Mouse (Mus musculus): ENCODE results near the gene 2410002F23Rik. TPM values are rescaled to one million over a fixed set of nuclear protein-coding genes. Genes with fewer than 3 reads are reported as not detected.
"Not testable (repeated sequence)": the region's sequence is repeated elsewhere in the genome, so short reads cannot be mapped to it uniquely, and the experiment has no call there.

Gene 2410002F23Rik
- 59.5 and 86.8 TPM in 2 replicates for polyA plus RNA-seq (2015; fragmentation: Nextera tagmentation; extraction: Ambion mirVana)

DNA sequence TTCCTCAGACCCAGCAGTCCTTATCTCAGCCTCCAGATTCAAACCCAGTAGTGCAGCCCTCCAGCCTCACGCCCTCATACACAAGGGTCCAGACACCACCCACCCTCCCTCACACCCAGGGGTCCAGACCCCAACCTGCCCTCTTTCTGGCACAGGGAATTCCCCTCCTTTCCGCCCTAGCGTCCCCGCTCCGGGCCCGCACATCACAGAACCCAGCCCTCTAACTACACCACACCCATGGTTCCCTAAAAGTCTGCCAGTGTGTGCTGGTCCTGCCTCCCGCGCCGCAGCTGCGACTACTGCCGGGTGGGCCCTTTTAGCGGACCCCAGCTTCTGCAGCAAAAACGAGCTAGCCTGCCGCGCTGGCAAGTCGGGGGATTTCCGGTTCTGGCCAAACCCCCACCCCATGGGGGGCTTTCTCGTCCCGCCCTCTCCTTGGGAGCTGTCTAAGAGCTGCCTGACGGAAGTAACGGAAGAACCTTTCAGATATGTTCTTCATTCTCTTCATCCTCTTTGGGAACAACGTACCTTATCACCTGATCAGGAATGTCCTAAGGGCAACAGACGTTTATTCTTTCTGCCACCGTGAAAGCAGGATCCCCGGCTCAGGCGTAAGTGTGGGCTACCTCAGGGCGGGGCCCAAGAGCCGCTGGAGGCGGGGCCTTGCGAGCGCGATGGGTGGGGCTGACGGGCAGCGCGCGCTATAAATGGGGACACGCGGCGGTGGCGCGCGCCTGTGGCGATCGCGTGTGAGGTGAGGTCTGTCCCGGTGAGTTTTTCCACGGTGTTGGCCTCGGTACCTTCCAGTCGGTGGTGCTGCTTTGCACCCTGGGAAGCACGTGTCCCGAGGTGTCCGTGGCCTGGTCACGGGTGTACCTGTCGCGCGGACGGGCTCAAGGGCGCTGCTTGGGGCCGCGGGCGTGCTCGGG is at the start of gene 2410002F23Rik, which contains the start of gene 1700028J19Rik:
Gene 2410002F23Rik, plus strand, starts transcription at position 668 of the 929 bp plus-strand sequence.
Gene 1700028J19Rik, minus strand, starts transcription at position 641 of the 929 bp plus-strand sequence.
- H3K27me3 ChIP-seq: no peaks in the 10 kb centered on the region
- peaks cover 19% of the 10 kb centered on the region for H3K4me1 ChIP-seq (replicated peaks)
- ATAC-seq (replicated peaks; ENCODE audit: insufficient number of reproducible peaks, insufficient read depth, low FRiP score, low read depth): peak; percentile 86
- H3K9ac ChIP-seq: peak within 1 kb of the TSS; percentile 86
- WGBS: under 1% methylated on average over 62 of the region's 62 CpGs
- peaks cover 22% of the 10 kb centered on the region for H3K36me3 ChIP-seq
- peak within 1 kb of the TSS; percentile 98 for H3K4me3 ChIP-seq
- peak within 1 kb of the TSS; percentile 90 for H3K27ac ChIP-seq
- H3K4me2 ChIP-seq: peak within 1 kb of the TSS; percentile 77
- H3K9me3 ChIP-seq (replicated peaks): no peaks in the 10 kb centered on the region

- Histone ChIP-seq H3K9me3 (replicated peaks) (no peaks in the 10 kb centered on the region), H3K27ac (no peak within 1 kb of the TSS), H3K27me3 (no peaks in the 10 kb centered on the region), H3K4me2 (no peak within 1 kb of the TSS), H3K36me3 (no peaks in the 10 kb centered on the region), H3K4me1 (replicated peaks) (no peaks in the 10 kb centered on the region), H3K9ac (no peak within 1 kb of the TSS), H3K4me3 (no peak within 1 kb of the TSS)
- no peak for ATAC-seq (replicated peaks; ENCODE audit: insufficient number of reproducible peaks, insufficient read depth, low FRiP score, low read depth)
- WGBS: 57% methylated on average over 3 of the region's 3 CpGs
Measured at GRCm38 (mm10) chr7:44197891-44198290, 48.6 kb upstream of the 2410002F23Rik start, which contains the start of gene Klk1b3. Gene Klk1b3, plus strand, starts transcription at chr7:44198191.

DNA sequence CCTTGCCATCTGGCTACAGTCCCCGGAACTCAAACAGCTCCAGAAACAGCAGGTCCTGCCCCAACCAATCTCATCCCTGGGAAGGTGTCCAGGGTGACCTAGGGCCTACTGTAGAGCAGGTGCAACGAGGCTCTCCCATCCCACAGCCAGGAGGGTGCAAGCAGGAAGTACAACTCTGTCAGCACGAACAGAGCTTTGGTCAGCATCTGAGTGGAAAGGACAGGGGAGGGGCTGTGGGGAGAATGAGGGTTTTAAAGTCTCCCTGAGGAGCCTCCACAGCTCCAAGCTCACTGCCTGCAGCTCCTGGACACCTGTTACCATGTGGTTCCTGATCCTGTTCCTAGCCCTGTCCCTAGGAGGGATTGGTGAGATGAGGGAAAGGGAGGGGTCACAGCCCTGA is 39.4 kb upstream of the 2410002F23Rik start, which contains the start of gene Klk1b4:
Gene Klk1b4, plus strand, starts transcription at position 301 of the 400 bp plus-strand sequence.
- ATAC-seq (replicated peaks; ENCODE audit: insufficient number of reproducible peaks, insufficient read depth, low FRiP score, low read depth); H3K27ac ChIP-seq; H3K9me3 ChIP-seq (replicated peaks); H3K4me3 ChIP-seq; H3K4me1 ChIP-seq (replicated peaks); H3K4me2 ChIP-seq; H3K9ac ChIP-seq; H3K27me3 ChIP-seq; H3K36me3 ChIP-seq: not testable (repeated sequence)
- WGBS: 43% methylated on average over 3 of the region's 3 CpGs

DNA sequence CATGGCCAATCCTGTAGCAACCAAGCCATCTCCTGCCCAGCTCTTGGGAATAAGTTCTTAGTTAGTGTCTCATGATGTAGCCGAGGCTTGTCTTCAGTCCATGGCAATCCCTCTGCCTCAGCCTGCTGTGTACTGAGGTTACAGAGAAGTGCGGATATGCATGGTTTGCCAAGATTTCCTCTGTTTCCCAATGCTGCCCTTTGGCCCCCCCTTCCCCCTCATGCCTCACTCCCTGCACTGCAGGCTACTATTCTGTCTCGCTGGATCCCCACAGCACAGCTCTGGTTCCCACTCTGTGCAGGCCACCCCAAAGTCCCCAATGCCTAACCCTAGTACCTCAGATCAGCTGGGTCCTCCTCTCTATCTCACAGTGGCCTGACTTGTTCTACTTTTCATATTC is 38.2 kb upstream of the 2410002F23Rik start:
- Histone ChIP-seq H3K4me3 (no peak overlapping the region), H3K9me3 (replicated peaks) (no peaks in the 10 kb centered on the region), H3K4me2 (no peak overlapping the region), H3K27ac (no peak overlapping the region), H3K9ac (no peak overlapping the region), H3K4me1 (replicated peaks) (no peaks in the 10 kb centered on the region), H3K36me3 (no peaks in the 10 kb centered on the region), H3K27me3 (no peaks in the 10 kb centered on the region)
- no peak for ATAC-seq (replicated peaks; ENCODE audit: insufficient number of reproducible peaks, insufficient read depth, low FRiP score, low read depth)
- WGBS: 72% methylated on average over 3 of the region's 3 CpGs

DNA sequence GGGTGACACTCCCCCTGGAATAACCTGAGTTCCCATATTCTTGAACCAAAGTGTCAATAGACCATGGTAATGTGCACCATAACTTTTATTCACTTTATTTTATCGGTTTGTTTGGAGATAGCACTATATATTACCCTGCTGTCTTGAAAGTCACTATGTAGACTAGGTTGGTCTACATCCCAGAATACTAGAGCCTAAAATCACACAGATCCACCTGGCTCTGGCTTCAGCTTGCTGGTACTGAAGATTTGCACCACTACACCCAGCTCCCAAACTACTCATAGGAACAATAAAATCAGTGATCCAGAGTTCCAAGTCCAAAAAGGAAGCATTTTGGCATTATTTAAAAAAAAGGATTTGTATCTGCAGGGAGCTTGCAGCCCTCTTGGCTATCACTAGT is 30.9 kb upstream of the 2410002F23Rik start, which contains the start of gene Klk1b5:
Gene Klk1b5, plus strand, starts transcription at position 301 of the 400 bp plus-strand sequence.
- no peaks in the 10 kb centered on the region for H3K27me3 ChIP-seq
- no peaks in the 10 kb centered on the region for H3K9me3 ChIP-seq (replicated peaks)
- no peak within 1 kb of the TSS for H3K9ac ChIP-seq
- H3K4me1 ChIP-seq (replicated peaks): no peaks in the 10 kb centered on the region
- H3K27ac ChIP-seq: no peak within 1 kb of the TSS
- no peak for ATAC-seq (replicated peaks; ENCODE audit: insufficient number of reproducible peaks, insufficient read depth, low FRiP score, low read depth)
- WGBS: 63% methylated on average over 1 of the region's 1 CpGs
- H3K4me2 ChIP-seq: no peak within 1 kb of the TSS
- H3K4me3 ChIP-seq: no peak within 1 kb of the TSS
- H3K36me3 ChIP-seq: no peaks in the 10 kb centered on the region

DNA sequence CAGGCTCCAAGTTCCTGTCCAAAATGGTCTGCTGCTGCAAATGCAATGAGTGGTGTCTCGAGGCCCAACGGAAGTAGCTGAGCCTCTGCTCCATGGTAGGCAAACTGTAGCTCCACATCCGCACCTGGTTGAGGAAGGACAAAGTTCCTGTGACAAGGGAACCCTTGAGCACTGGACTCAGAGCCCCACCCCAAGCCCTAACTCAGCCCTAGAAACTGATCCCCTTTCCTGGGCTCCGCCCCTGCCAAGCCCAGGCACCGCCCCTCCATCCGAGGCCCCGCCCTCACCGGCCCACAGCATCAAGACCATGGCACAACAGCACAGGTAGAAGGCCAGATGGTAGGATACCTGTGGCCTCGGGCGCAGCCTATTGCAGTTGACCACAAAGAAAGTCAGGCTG is 24.9 kb upstream of the 2410002F23Rik start:
- ATAC-seq (replicated peaks; ENCODE audit: insufficient number of reproducible peaks, insufficient read depth, low FRiP score, low read depth): not testable (repeated sequence)

GRCm38 (mm10) chr7:44222335-44222734 is 24.2 kb upstream of the 2410002F23Rik start:
- 54% methylated on average over 6 of the region's 6 CpGs for WGBS
- not testable (repeated sequence) for H3K36me3 ChIP-seq; H3K9me3 ChIP-seq (replicated peaks); H3K27ac ChIP-seq; ATAC-seq (replicated peaks; ENCODE audit: insufficient number of reproducible peaks, insufficient read depth, low FRiP score, low read depth); H3K4me2 ChIP-seq; H3K27me3 ChIP-seq; H3K4me3 ChIP-seq; H3K4me1 ChIP-seq (replicated peaks); H3K9ac ChIP-seq

More for the DNA sequence above, 24.9 kb upstream of the 2410002F23Rik start:
- H3K4me1 ChIP-seq (replicated peaks); H3K9me3 ChIP-seq (replicated peaks); H3K4me2 ChIP-seq; H3K36me3 ChIP-seq; H3K27ac ChIP-seq; H3K27me3 ChIP-seq; H3K9ac ChIP-seq; H3K4me3 ChIP-seq: not testable (repeated sequence)
- 54% methylated on average over 10 of the region's 10 CpGs for WGBS

DNA sequence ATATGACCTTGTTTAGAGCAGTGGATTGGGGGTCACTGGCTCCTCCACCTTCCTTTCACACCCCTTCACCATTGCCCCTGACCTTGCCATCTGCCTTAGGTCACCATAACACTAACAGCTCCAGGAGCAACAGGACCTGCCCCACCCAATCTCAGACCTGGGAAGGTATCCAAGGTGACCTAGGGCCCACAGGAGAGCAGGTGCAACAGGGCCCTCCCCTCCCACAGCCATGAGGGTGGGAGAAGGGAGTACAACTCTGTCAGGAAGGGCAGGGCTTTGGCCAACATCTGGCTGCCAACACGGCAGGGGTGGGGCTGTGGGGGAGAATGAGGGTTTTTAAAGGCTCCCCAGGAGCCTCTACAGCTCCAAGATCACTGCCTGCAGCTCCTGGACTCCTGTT is 21.4 kb upstream of the 2410002F23Rik start, which contains the start of gene Klk1:
Gene Klk1, plus strand, starts transcription at position 285 of the 400 bp plus-strand sequence.
- no peak within 1 kb of the TSS for H3K4me2 ChIP-seq
- no peak within 1 kb of the TSS for H3K27ac ChIP-seq
- WGBS: 44% methylated on average over 1 of the region's 1 CpGs
- H3K9me3 ChIP-seq (replicated peaks): no peaks in the 10 kb centered on the region
- H3K4me1 ChIP-seq (replicated peaks): no peaks in the 10 kb centered on the region
- H3K9ac ChIP-seq: no peak within 1 kb of the TSS
- H3K27me3 ChIP-seq: no peaks in the 10 kb centered on the region
- no peak for ATAC-seq (replicated peaks; ENCODE audit: insufficient number of reproducible peaks, insufficient read depth, low FRiP score, low read depth)
- no peaks in the 10 kb centered on the region for H3K36me3 ChIP-seq
- no peak within 1 kb of the TSS for H3K4me3 ChIP-seq

DNA sequence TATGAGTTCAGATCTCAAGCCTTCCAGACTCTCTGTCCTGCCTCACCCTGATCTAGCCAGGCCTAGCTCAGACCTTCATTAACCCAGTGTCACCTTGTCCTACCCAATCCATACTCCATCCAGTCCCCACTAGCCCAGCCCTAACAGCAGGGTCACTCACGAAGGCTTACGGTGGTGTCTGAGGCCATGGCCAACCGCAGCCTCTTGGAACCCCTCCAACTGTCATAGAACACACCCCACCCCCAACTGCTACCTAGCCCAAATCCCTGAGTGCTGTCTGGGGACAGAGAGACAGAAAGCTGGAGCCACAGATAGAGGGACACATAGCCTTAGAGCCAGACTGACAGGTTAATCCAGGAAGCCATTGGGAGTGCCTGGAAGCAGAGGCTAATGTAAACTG is 10.6 kb upstream of the 2410002F23Rik start, which contains the start of gene Gm36864:
Gene Gm36864, plus strand, starts transcription at position 269 of the 400 bp plus-strand sequence.
- Histone ChIP-seq H3K36me3 (no peaks in the 10 kb centered on the region), H3K4me2 (no peak within 1 kb of the TSS), H3K9me3 (replicated peaks) (no peaks in the 10 kb centered on the region), H3K27ac (no peak within 1 kb of the TSS), H3K27me3 (no peaks in the 10 kb centered on the region), H3K9ac (no peak within 1 kb of the TSS; the same call in 1 of the 2 replicates), H3K4me3 (no peak within 1 kb of the TSS), H3K4me1 (replicated peaks) (no peaks in the 10 kb centered on the region)
- WGBS: 49% methylated on average over 3 of the region's 3 CpGs
- ATAC-seq (replicated peaks; ENCODE audit: insufficient number of reproducible peaks, insufficient read depth, low FRiP score, low read depth): no peak

- Histone ChIP-seq H3K4me3 (no peak overlapping the region), H3K27me3 (no peaks in the 10 kb centered on the region), H3K4me2 (no peak overlapping the region), H3K9me3 (replicated peaks) (no peaks in the 10 kb centered on the region), H3K4me1 (replicated peaks) (no peaks in the 10 kb centered on the region), H3K36me3 (no peaks in the 10 kb centered on the region), H3K9ac (no peak overlapping the region), H3K27ac (no peak overlapping the region)
- WGBS: 57% methylated on average over 2 of the region's 2 CpGs
- no peak for ATAC-seq (replicated peaks; ENCODE audit: insufficient number of reproducible peaks, insufficient read depth, low FRiP score, low read depth)
Measured at GRCm38 (mm10) chr7:44239913-44240312, 6.6 kb upstream of the 2410002F23Rik start.

- H3K4me1 ChIP-seq (replicated peaks): peaks cover 5% of the 10 kb centered on the region; the same call in 1 of the 2 replicates
- WGBS: 35% methylated on average over 1 of the region's 1 CpGs
Measured at GRCm38 (mm10) chr7:44240712-44241111, 5.8 kb upstream of the 2410002F23Rik start.

More at GRCm38 (mm10) chr7:44240712-44241111, 5.8 kb upstream of the 2410002F23Rik start:
- H3K9ac ChIP-seq: no peak overlapping the region
- no peak overlapping the region for H3K4me2 ChIP-seq
- no peaks in the 10 kb centered on the region for H3K36me3 ChIP-seq
- H3K4me3 ChIP-seq: no peak overlapping the region
- no peak overlapping the region for H3K27ac ChIP-seq
- no peaks in the 10 kb centered on the region for H3K27me3 ChIP-seq
- no peaks in the 10 kb centered on the region for H3K9me3 ChIP-seq (replicated peaks)
- ATAC-seq (replicated peaks; ENCODE audit: insufficient number of reproducible peaks, insufficient read depth, low FRiP score, low read depth): no peak

Measured in heart, embryonic 15.5 days (tissue).